Mouse (Mus musculus): Measurements from ENCODE around the gene Itgb1bp2.

GRCm38 (mm10) chrX:101429142-101429949 lies 19.5 kb upstream of the Itgb1bp2 start, which contains the start of gene Nono:
- TF ChIP-seq CTCF (IDR thresholded peaks at IDR 0.05; ENCODE audit: control insufficient read depth, insufficient read depth, insufficient read length) (no peak), MAX (IDR thresholded peaks at IDR 0.05) (no peak), MYOG (IDR thresholded peaks at IDR 0.05; ENCODE audit: control insufficient read depth, extremely low read depth, insufficient read length) (no peak), USF1 (IDR thresholded peaks at IDR 0.05; ENCODE audit: low read depth) (no peak)

All from C2C12 (cell line).